Mouse (Mus musculus) stomach, postnatal 0 days (tissue): Measurements from ENCODE around the gene Obox3. TPM values are rescaled to one million over a fixed set of nuclear protein-coding genes. Genes with fewer than 3 reads are reported as not detected.
"Not testable (repeated sequence)": the region's sequence is repeated elsewhere in the genome, so short reads cannot be mapped to it uniquely, and the experiment has no call there.

Experiments
- ATAC-seq: fragments of 200-750 bp; cut with Nextera tagmentation; 2 replicates; pipeline ENCODE4 v1.8.0; 2017; ENCODE audit not compliant: low FRiP score, low TSS enrichment
- DNase-seq: peaks from one replicate; pipeline ENCODE4 v3.0.0-alpha.2; 2016; ENCODE audit warnings: low spot score
- H3K27ac ChIP-seq: fragments of 300-500 bp; sonication (generic); replicated peaks from 2 replicates; pipeline ENCODE4 v1.5.1; 2014; ENCODE audit warnings: mild to moderate bottlenecking, control low read depth
- H3K27me3 ChIP-seq: fragments of 300-500 bp; sonication (generic); 2 replicates; pipeline ENCODE4 v1.6.1; 2014; ENCODE audit warnings: low read length; ENCODE audit not compliant: control insufficient read depth, insufficient read depth
- H3K36me3 ChIP-seq: fragments of 300-500 bp; sonication (generic); 2 replicates; pipeline ENCODE4 v1.6.1; 2014; ENCODE audit warnings: low read length, mixed read lengths; ENCODE audit not compliant: control insufficient read depth, insufficient read depth
- H3K4me1 ChIP-seq: fragments of 300-500 bp; sonication (generic); replicated peaks from 2 replicates; pipeline ENCODE4 v1.6.1; 2014; ENCODE audit warnings: antibody characterized with exemption; ENCODE audit not compliant: control insufficient read depth, insufficient read depth
- H3K4me2 ChIP-seq: fragments of 300-500 bp; sonication (generic); replicated peaks from 2 replicates; pipeline ENCODE4 v1.6.1; 2014; ENCODE audit warnings: low read depth, mild to moderate bottlenecking, control low read depth, moderate library complexity
- H3K4me3 ChIP-seq: fragments of 300-500 bp; sonication (generic); 2 replicates; pipeline ENCODE4 v1.5.1; 2014; ENCODE audit warnings: low read depth, low read length, control low read depth
- H3K9ac ChIP-seq: fragments of 300-500 bp; sonication (generic); 2 replicates; pipeline ENCODE4 v1.6.1; 2014; ENCODE audit warnings: mild to moderate bottlenecking, low read length, control low read depth, mixed read lengths
- H3K9me3 ChIP-seq: fragments of 300-500 bp; sonication (generic); 2 replicates; pipeline ENCODE4 v1.6.1; 2016; ENCODE audit warnings: low read length; ENCODE audit not compliant: control insufficient read depth
- WGBS: fragments of 180-500 bp; shearing (Covaris S2); extraction: QIAGEN DNeasy Blood & Tissue Kit; methylation state at CpG from one replicate; pipeline ENCODE4 v1.1.7; 2014; 5-methylcytosine and 5-hydroxymethylcytosine counted together
- polyA plus RNA-seq: library from polyadenylated mRNA; unstranded; fragments of >200 nt; fragmentation: Nextera tagmentation; extraction: Ambion mirVana; gene quantifications from 2 replicates; pipeline ENCODE4 v1.2.1, GENCODE M21; 2015

Obox3 gene
- 0.07 TPM in 1 of 2 replicates, not detected in the other for polyA plus RNA-seq

- not testable (repeated sequence) for ATAC-seq, H3K9ac ChIP-seq, DNase-seq, H3K36me3 ChIP-seq, H3K27ac ChIP-seq, H3K4me1 ChIP-seq, H3K4me3 ChIP-seq, H3K27me3 ChIP-seq, H3K4me2 ChIP-seq, H3K9me3 ChIP-seq
- WGBS = 22% methylated on average over 1 of the region's 1 CpGs
Measured at GRCm38 (mm10) chr7:15639802-15640201, at the start of gene Obox3. Gene Obox3, minus strand, starts transcription at chr7:15639902.

GRCm38 (mm10) chr7:15509411-15509810, 130.3 kb downstream of the Obox3 start:
- H3K4me2 ChIP-seq, H3K4me1 ChIP-seq, H3K4me3 ChIP-seq, H3K27ac ChIP-seq, H3K36me3 ChIP-seq, H3K9ac ChIP-seq, ATAC-seq, H3K9me3 ChIP-seq, H3K27me3 ChIP-seq: not testable (repeated sequence)
- WGBS = 67% methylated on average over 5 of the region's 5 CpGs
- peak; percentile 2 for DNase-seq

Other genes starting within 250 kb of the Obox3 start
- gene Obox5, start 110.2 kb upstream of the Obox3 start, polyA plus RNA-seq = not detected in 2 replicates
- gene Obox6, start 199.8 kb upstream of the Obox3 start, polyA plus RNA-seq = not detected in 2 replicates
- 0.10 TPM in 1 of 2 replicates, not detected in the other for gene Crx, start 240.1 kb upstream of the Obox3 start, polyA plus RNA-seq
- gene Crxos, start 242.7 kb upstream of the Obox3 start, polyA plus RNA-seq = not detected in 2 replicates